8 mouse cellular contexts compared by ENCODE assay signal in genomic region chr2:120976308-120976707, GRCm38 (mm10). TPM values are rescaled to one million over a fixed set of nuclear protein-coding genes. Genes with fewer than 3 reads are reported as not detected.
DNase-seq lines count a peak whose midpoint lies in the region; ATAC-seq and TF ChIP-seq lines count a peak whose summit lies in the region.

No protein-coding gene starts in this region.

- H3K36me3 ChIP-seq in intestine, embryonic 16.5 days (ENCODE audit: control insufficient read depth, insufficient read depth, low read length): no peaks in the 10 kb centered on the region

- 58% methylated on average over 4 of the region's 4 CpGs for WGBS in lung, adult 2 months
- WGBS in intestine, embryonic 16.5 days: 52% methylated on average over 4 of the region's 4 CpGs

- H3K4me2 ChIP-seq in intestine, embryonic 16.5 days (ENCODE audit: low read depth, low read length): 0 out of 2 replicates have a peak overlapping the region, but pooled peaks have one; percentile 74

- 0 out of 2 replicates have a peak, but pooled peaks have one; percentile 15 for TF ChIP-seq CTCF in lung, adult 2 months (IDR thresholded peaks at IDR 0.05; ENCODE audit: insufficient read depth, low read length)

- DNase-seq in adrenal gland, postnatal 14 days: peak; percentile 45
- DNase-seq in adrenal gland, adult 2 months: no peak
- DNase-seq in lung, adult 2 months: no peak
- no peak for DNase-seq in lung, postnatal 14 days
- DNase-seq in natural killer cell, adult 2 months (ENCODE audit: low spot score in 2 of 2): peak; percentile 17 to 27
- DNase-seq in left cerebral cortex, postnatal 4 days: no peak
- DNase-seq in gastrocnemius, adult 18-20 months (ENCODE audit: low spot score): no peak

- H3K9ac ChIP-seq in intestine, embryonic 16.5 days (ENCODE audit: low read depth, low read length): no peak overlapping the region

- no peak overlapping the region for H3K4me3 ChIP-seq in lung, adult 2 months (replicated peaks; ENCODE audit: extremely low read depth, low read depth, low read length)
- H3K4me3 ChIP-seq in intestine, embryonic 16.5 days (ENCODE audit: low read length): no peak overlapping the region

- 0 out of 2 replicates have a peak, but pooled peaks cover 2% of the 10 kb centered on the region for H3K27me3 ChIP-seq in intestine, embryonic 16.5 days (replicated peaks; ENCODE audit: control insufficient read depth, insufficient read depth, low read length)

- no peak for ATAC-seq in intestine, embryonic 16.5 days

- H3K4me1 ChIP-seq in lung, adult 2 months (ENCODE audit: control insufficient read depth, insufficient read depth, low read length): no peaks in the 10 kb centered on the region
- H3K4me1 ChIP-seq in intestine, embryonic 16.5 days (ENCODE audit: control insufficient read depth, insufficient read depth, low read length): peaks cover 3% of the 10 kb centered on the region; the same call in 1 of the 2 replicates

- H3K9me3 ChIP-seq in intestine, embryonic 16.5 days (ENCODE audit: control insufficient read depth, low read length): no peaks in the 10 kb centered on the region

- H3K27ac ChIP-seq in intestine, embryonic 16.5 days (ENCODE audit: low read length): no peak overlapping the region

- no peak for TF ChIP-seq POLR2A in lung, adult 2 months (IDR thresholded peaks at IDR 0.05; ENCODE audit: borderline replicate concordance, extremely low read depth, low read depth, low read length)

- intact Hi-C loops in left cerebral cortex, postnatal 4 days (cut with DNase I): no loop called here

RNA-seq across cellular contexts. Expression of gene Tmem62, which starts 0.5 kb away (rescaled TPM):
- total RNA-seq in adrenal gland, postnatal 14 days (2021): 8.1 and 11.2 TPM in 2 replicates
- 10 to 100 TPM; 11.9 to 28.5 TPM for total RNA-seq in adrenal gland, adult 2 months (2021)
- 9.2 and 13.4 TPM in 2 replicates for polyA plus RNA-seq in adrenal gland, adult 2 months (2012; rRNA removed)
- polyA plus RNA-seq in lung, adult 2 months (2012; rRNA removed): 10.0 and 12.5 TPM in 2 replicates
- 4.1 and 4.3 TPM in 2 replicates for polyA plus RNA-seq in intestine, embryonic 16.5 days (2015; fragmentation: Nextera tagmentation; extraction: Ambion mirVana)
- total RNA-seq in left cerebral cortex, postnatal 4 days (2021): 10 to 100 TPM; 17.9 to 19.0 TPM
- 1 to 10 TPM; 3.0 to 4.2 TPM for total RNA-seq in gastrocnemius, adult 18-20 months (2021)

RNA-seq across cellular contexts. Expression of gene Ubr1, which starts 5.8 kb away (rescaled TPM):
- total RNA-seq in adrenal gland, postnatal 14 days (2021): 32.0 and 35.0 TPM in 2 replicates
- total RNA-seq in adrenal gland, adult 2 months (2021): 10 to 100 TPM; 31.5 to 32.8 TPM
- polyA plus RNA-seq in adrenal gland, adult 2 months (2012; rRNA removed): 23.7 and 30.3 TPM in 2 replicates
- 47.9 and 49.1 TPM in 2 replicates for polyA plus RNA-seq in lung, adult 2 months (2012; rRNA removed)
- polyA plus RNA-seq in intestine, embryonic 16.5 days (2015; fragmentation: Nextera tagmentation; extraction: Ambion mirVana): 15.4 and 16.2 TPM in 2 replicates
- 10 to 100 TPM; 47.6 to 51.2 TPM for total RNA-seq in left cerebral cortex, postnatal 4 days (2021)
- total RNA-seq in gastrocnemius, adult 18-20 months (2021): 10 to 100 TPM; 25.7 to 26.3 TPM

RNA-seq across cellular contexts. Expression of gene Ccndbp1, which starts 31.9 kb away (rescaled TPM):
- total RNA-seq in adrenal gland, postnatal 14 days (2021): 39.3 and 48.9 TPM in 2 replicates
- total RNA-seq in adrenal gland, adult 2 months (2021): 10 to 100 TPM; 43.7 to 44.8 TPM
- 9.7 and 13.7 TPM in 2 replicates for polyA plus RNA-seq in adrenal gland, adult 2 months (2012; rRNA removed)
- 20.9 and 28.5 TPM in 2 replicates for polyA plus RNA-seq in lung, adult 2 months (2012; rRNA removed)
- polyA plus RNA-seq in intestine, embryonic 16.5 days (2015; fragmentation: Nextera tagmentation; extraction: Ambion mirVana): 34.5 and 34.6 TPM in 2 replicates
- total RNA-seq in left cerebral cortex, postnatal 4 days (2021): 10 to 100 TPM; 55.8 to 59.1 TPM
- 10 to 100 TPM; 32.8 to 37.9 TPM for total RNA-seq in gastrocnemius, adult 18-20 months (2021)

Comparison
In these comparisons a context has a peak if more than half of its experiments do, and no peak if none do; other contexts are left out.
1. DNase-seq: peak in adrenal gland, postnatal 14 days (single experiment) and natural killer cell, adult 2 months (2 of 2); none in adrenal gland, adult 2 months (single experiment), lung, adult 2 months (single experiment), lung, postnatal 14 days (single experiment), left cerebral cortex, postnatal 4 days (single experiment) and gastrocnemius, adult 18-20 months (single experiment).